Mouse (Mus musculus): Measurements from ENCODE around the gene Enpp1. TPM values are rescaled to one million over a fixed set of nuclear protein-coding genes. Genes with fewer than 3 reads are reported as not detected.
A peak's percentile ranks its signal among the peaks of the same experiment; 100 is the strongest.
"Not testable (repeated sequence)": the region's sequence is repeated elsewhere in the genome, so short reads cannot be mapped to it uniquely, and the experiment has no call there.

Gene Enpp1
- polyA plus RNA-seq, 1 experiment from 2014 or later: 2.0 TPM

GRCm38 (mm10) chr10:24629086-24629720 lies 82.8 kb downstream of the Enpp1 start:
- Histone ChIP-seq H3K36me3 (no peaks in the 10 kb centered on the region), H3K9me3 (no peaks in the 10 kb centered on the region), H3K27me3 (replicated peaks) (no peaks in the 10 kb centered on the region), H3K4me3 (no peak overlapping the region), H3K4me1 (no peaks in the 10 kb centered on the region), H3K4me2 (replicated peaks) (no peak overlapping the region), H3K27ac (no peak overlapping the region), H3K9ac (no peak overlapping the region)
- ATAC-seq (ENCODE audit: low FRiP score, low read depth): no peak
- WGBS: 48% methylated on average over 9 of the region's 9 CpGs

GRCm38 (mm10) chr10:24628466-24628865 lies 83.5 kb downstream of the Enpp1 start:
- ATAC-seq (ENCODE audit: low FRiP score, low read depth): no peak
- no peaks in the 10 kb centered on the region for H3K4me1 ChIP-seq
- no peaks in the 10 kb centered on the region for H3K36me3 ChIP-seq
- H3K9ac ChIP-seq: no peak overlapping the region
- WGBS: 86% methylated on average over 9 of the region's 9 CpGs
- no peak overlapping the region for H3K4me3 ChIP-seq
- H3K4me2 ChIP-seq (replicated peaks): no peak overlapping the region
- H3K27ac ChIP-seq: no peak overlapping the region
- H3K9me3 ChIP-seq: no peaks in the 10 kb centered on the region
- no peaks in the 10 kb centered on the region for H3K27me3 ChIP-seq (replicated peaks)

GRCm38 (mm10) chr10:24627262-24627661 lies 84.7 kb downstream of the Enpp1 start:
- Histone ChIP-seq H3K27ac (no peak overlapping the region), H3K36me3 (no peaks in the 10 kb centered on the region), H3K9me3 (no peaks in the 10 kb centered on the region), H3K4me2 (replicated peaks) (no peak overlapping the region), H3K4me3 (no peak overlapping the region), H3K27me3 (replicated peaks) (no peaks in the 10 kb centered on the region), H3K4me1 (no peaks in the 10 kb centered on the region), H3K9ac (no peak overlapping the region)
- WGBS: 72% methylated on average over 12 of the region's 12 CpGs
- ATAC-seq (ENCODE audit: low FRiP score, low read depth): no peak

- Histone ChIP-seq H3K4me3 (no peak overlapping the region), H3K27ac (no peak overlapping the region), H3K27me3 (replicated peaks) (no peaks in the 10 kb centered on the region), H3K9ac (no peak overlapping the region), H3K4me2 (replicated peaks) (peak overlapping the region; percentile 7; the same call in 1 of the 2 replicates), H3K36me3 (no peaks in the 10 kb centered on the region), H3K4me1 (no peaks in the 10 kb centered on the region), H3K9me3 (no peaks in the 10 kb centered on the region)
- peak; percentile 26; the same call in 1 of the 2 replicates for ATAC-seq (ENCODE audit: low FRiP score, low read depth)
- 40% methylated on average over 24 of the region's 24 CpGs for WGBS
Measured at GRCm38 (mm10) chr10:24625060-24625701, 86.8 kb downstream of the Enpp1 start.

- Histone ChIP-seq H3K27me3 (replicated peaks) (no peaks in the 10 kb centered on the region), H3K27ac (no peak overlapping the region), H3K4me1 (no peaks in the 10 kb centered on the region), H3K36me3 (no peaks in the 10 kb centered on the region), H3K9me3 (no peaks in the 10 kb centered on the region), H3K4me2 (replicated peaks) (no peak overlapping the region), H3K9ac (no peak overlapping the region), H3K4me3 (no peak overlapping the region)
- WGBS: 32% methylated on average over 7 of the region's 7 CpGs
- no peak for ATAC-seq (ENCODE audit: low FRiP score, low read depth)
Measured at GRCm38 (mm10) chr10:24622586-24622985, 89.4 kb downstream of the Enpp1 start.

GRCm38 (mm10) chr10:24621572-24621971 lies 90.4 kb downstream of the Enpp1 start:
- WGBS: 39% methylated on average over 9 of the region's 9 CpGs
- Histone ChIP-seq H3K9ac (no peak overlapping the region), H3K4me3 (no peak overlapping the region), H3K36me3 (no peaks in the 10 kb centered on the region), H3K27me3 (replicated peaks) (no peaks in the 10 kb centered on the region), H3K27ac (no peak overlapping the region), H3K4me1 (no peaks in the 10 kb centered on the region), H3K9me3 (no peaks in the 10 kb centered on the region), H3K4me2 (replicated peaks) (no peak overlapping the region)
- no peak for ATAC-seq (ENCODE audit: low FRiP score, low read depth)

- ATAC-seq (ENCODE audit: low FRiP score, low read depth); H3K9me3 ChIP-seq; H3K9ac ChIP-seq; H3K36me3 ChIP-seq; H3K4me3 ChIP-seq; H3K27me3 ChIP-seq (replicated peaks); H3K27ac ChIP-seq; H3K4me1 ChIP-seq; H3K4me2 ChIP-seq (replicated peaks): not testable (repeated sequence)
- 96% methylated on average over 1 of the region's 1 CpGs for WGBS
Measured at GRCm38 (mm10) chr10:24616572-24616971, 95.4 kb downstream of the Enpp1 start.

- ATAC-seq (ENCODE audit: low FRiP score, low read depth): no peak
- H3K36me3 ChIP-seq: no peaks in the 10 kb centered on the region
- H3K4me2 ChIP-seq (replicated peaks): no peak overlapping the region
- no peak overlapping the region for H3K4me3 ChIP-seq
- no peak overlapping the region for H3K27ac ChIP-seq
- 89% methylated on average over 6 of the region's 6 CpGs for WGBS
- no peaks in the 10 kb centered on the region for H3K27me3 ChIP-seq (replicated peaks)
- no peaks in the 10 kb centered on the region for H3K4me1 ChIP-seq
- H3K9me3 ChIP-seq: no peaks in the 10 kb centered on the region
- no peak overlapping the region for H3K9ac ChIP-seq
Measured at GRCm38 (mm10) chr10:24615799-24616198, 96.2 kb downstream of the Enpp1 start.

GRCm38 (mm10) chr10:24614726-24615125 lies 97.2 kb downstream of the Enpp1 start:
- H3K27ac ChIP-seq: no peak overlapping the region
- H3K36me3 ChIP-seq: no peaks in the 10 kb centered on the region
- H3K4me3 ChIP-seq: no peak overlapping the region
- no peak for ATAC-seq (ENCODE audit: low FRiP score, low read depth)
- H3K9me3 ChIP-seq: no peaks in the 10 kb centered on the region
- no peak overlapping the region for H3K9ac ChIP-seq
- H3K4me2 ChIP-seq (replicated peaks): no peak overlapping the region
- WGBS: 85% methylated on average over 4 of the region's 4 CpGs
- no peaks in the 10 kb centered on the region for H3K27me3 ChIP-seq (replicated peaks)
- H3K4me1 ChIP-seq: no peaks in the 10 kb centered on the region

GRCm38 (mm10) chr10:24609766-24610165 lies 102.2 kb downstream of the Enpp1 start:
- Histone ChIP-seq H3K27ac (no peak overlapping the region), H3K9me3 (no peaks in the 10 kb centered on the region), H3K9ac (no peak overlapping the region), H3K4me3 (no peak overlapping the region), H3K36me3 (no peaks in the 10 kb centered on the region), H3K4me1 (no peaks in the 10 kb centered on the region), H3K27me3 (replicated peaks) (no peaks in the 10 kb centered on the region), H3K4me2 (replicated peaks) (no peak overlapping the region)
- no peak for ATAC-seq (ENCODE audit: low FRiP score, low read depth)
- 90% methylated on average over 9 of the region's 9 CpGs for WGBS

- no peak overlapping the region for H3K27ac ChIP-seq
- H3K9ac ChIP-seq: no peak overlapping the region
- H3K4me1 ChIP-seq: no peaks in the 10 kb centered on the region
- no peak overlapping the region for H3K4me2 ChIP-seq (replicated peaks)
- H3K9me3 ChIP-seq: no peaks in the 10 kb centered on the region
- WGBS: 93% methylated on average over 3 of the region's 3 CpGs
- H3K27me3 ChIP-seq (replicated peaks): no peaks in the 10 kb centered on the region
- no peak for ATAC-seq (ENCODE audit: low FRiP score, low read depth)
- H3K4me3 ChIP-seq: no peak overlapping the region
- no peaks in the 10 kb centered on the region for H3K36me3 ChIP-seq
Measured at GRCm38 (mm10) chr10:24609146-24609545, 102.8 kb downstream of the Enpp1 start.

GRCm38 (mm10) chr10:24603727-24604126 lies 108.2 kb downstream of the Enpp1 start:
- ATAC-seq (ENCODE audit: low FRiP score, low read depth): no peak

GRCm38 (mm10) chr10:24603035-24603434 lies 108.9 kb downstream of the Enpp1 start:
- 83% methylated on average over 2 of the region's 2 CpGs for WGBS
- no peak for ATAC-seq (ENCODE audit: low FRiP score, low read depth)
- H3K27ac ChIP-seq: no peak overlapping the region
- no peaks in the 10 kb centered on the region for H3K36me3 ChIP-seq
- no peaks in the 10 kb centered on the region for H3K4me1 ChIP-seq
- H3K4me3 ChIP-seq: no peak overlapping the region
- H3K9me3 ChIP-seq: no peaks in the 10 kb centered on the region
- H3K4me2 ChIP-seq (replicated peaks): no peak overlapping the region
- no peak overlapping the region for H3K9ac ChIP-seq
- no peaks in the 10 kb centered on the region for H3K27me3 ChIP-seq (replicated peaks)

More at GRCm38 (mm10) chr10:24603727-24604126, 108.2 kb downstream of the Enpp1 start:
- Histone ChIP-seq H3K9me3 (no peaks in the 10 kb centered on the region), H3K27ac (no peak overlapping the region), H3K27me3 (replicated peaks) (no peaks in the 10 kb centered on the region), H3K4me3 (no peak overlapping the region), H3K9ac (no peak overlapping the region), H3K4me2 (replicated peaks) (no peak overlapping the region), H3K4me1 (no peaks in the 10 kb centered on the region), H3K36me3 (no peaks in the 10 kb centered on the region)
